Mouse (Mus musculus) CH12.LX (cell line): ENCODE measurements around the gene Hes6. TPM values are rescaled to one million over a fixed set of nuclear protein-coding genes. Genes with fewer than 3 reads are reported as not detected.

ENCODE experiments used
- DNase-seq: peaks from one replicate; pipeline ENCODE4 v3.0.0-alpha.2; 2013; ENCODE audit errors: extremely low read depth
- H3K27ac ChIP-seq: 2 replicates; pipeline ENCODE4 v1.5.1; 2012; ENCODE audit warnings: low read depth, mild to moderate bottlenecking, control low read depth, moderate library complexity; ENCODE audit not compliant: insufficient read depth
- H3K27me3 ChIP-seq: replicated peaks from 2 replicates; pipeline ENCODE3; 2012; ENCODE audit warnings: inconsistent platforms
- H3K36me3 ChIP-seq, 2 experiments: replicated peaks in 1 of 2; 2 replicates each; pipeline versions ENCODE3 to v1.6.1; 2012; ENCODE audit warnings: inconsistent platforms in 1 of 2, low read length in 1 of 2, mild to moderate bottlenecking in 1 of 2, mixed read lengths in 1 of 2, moderate library complexity in 1 of 2; ENCODE audit not compliant: control insufficient read depth in 1 of 2, insufficient read depth in 1 of 2
- H3K4me1 ChIP-seq, 2 experiments: 2 replicates each; pipeline ENCODE4 v1.6.1; 2012; ENCODE audit warnings: inconsistent platforms in 1 of 2, moderate library complexity in 1 of 2; ENCODE audit not compliant: insufficient read depth in 2 of 2, control insufficient read depth in 1 of 2
- H3K4me2 ChIP-seq: 2 replicates; pipeline ENCODE4 v1.6.1; 2012; ENCODE audit warnings: low read depth, mild to moderate bottlenecking, control low read depth; ENCODE audit not compliant: poor library complexity, insufficient read depth, severe bottlenecking
- H3K4me3 ChIP-seq, 3 experiments: fragments of 150-350 bp in 1 of 3; sonication (generic) in 1 of 3; replicated peaks in 1 of 3; 2 replicates each; pipeline versions ENCODE3 to v1.5.1; 2011 to 2012; ENCODE audit warnings: low read depth in 2 of 3, low read length in 2 of 3, mild to moderate bottlenecking in 2 of 3, moderate library complexity in 2 of 3, control low read depth in 1 of 3, improper control_type of control experiment in 1 of 3, inconsistent platforms in 1 of 3, mixed read lengths in 1 of 3; ENCODE audit not compliant: poor library complexity in 1 of 3
- H3K79me2 ChIP-seq: replicated peaks from 2 replicates; pipeline ENCODE4 v1.6.1; 2012; ENCODE audit warnings: mild to moderate bottlenecking, moderate library complexity; ENCODE audit not compliant: control insufficient read depth, poor library complexity, insufficient read depth, severe bottlenecking; ENCODE audit errors: extremely low read depth
- H3K9ac ChIP-seq: 2 replicates; pipeline ENCODE4 v1.6.1; 2012; ENCODE audit warnings: low read depth, mild to moderate bottlenecking, control low read depth, moderate library complexity; ENCODE audit not compliant: insufficient read depth
- H3K9me3 ChIP-seq: replicated peaks from 2 replicates; pipeline ENCODE3; 2012; ENCODE audit warnings: low read length, inconsistent platforms, mixed read lengths
- BHLHE40 ChIP-seq: IDR thresholded peaks from 2 replicates; pipeline ENCODE4 v1.6.1; 2011; ENCODE audit warnings: mild to moderate bottlenecking, low read depth, low read length, improper control_type of control experiment
- CTCF ChIP-seq, 2 experiments: IDR thresholded peaks in 1 of 2; conservative IDR thresholded peaks in 1 of 2; 2 replicates each; pipeline ENCODE4 v1.5.1; 2011 to 2012; ENCODE audit warnings: low read depth in 2 of 2, low read length in 2 of 2, improper control_type of control experiment in 1 of 2, inconsistent platforms in 1 of 2, mild to moderate bottlenecking in 1 of 2, moderate library complexity in 1 of 2
- ELF1 ChIP-seq: IDR thresholded peaks from 2 replicates; pipeline ENCODE4 v1.6.1; 2014; ENCODE audit warnings: low read depth, mild to moderate bottlenecking, inconsistent platforms, low read length, improper control_type of control experiment
- JUN ChIP-seq: IDR thresholded peaks from 2 replicates; pipeline ENCODE4 v1.6.1; 2011; ENCODE audit warnings: low read depth, mild to moderate bottlenecking, low read length, improper control_type of control experiment, moderate library complexity; ENCODE audit not compliant: insufficient read depth
- JUND ChIP-seq: conservative IDR thresholded peaks from 2 replicates; pipeline ENCODE4 v1.6.1; 2011; ENCODE audit warnings: low read depth, low read length, improper control_type of control experiment
- MXI1 ChIP-seq: IDR thresholded peaks from 2 replicates; pipeline ENCODE4 v1.6.1; 2011; ENCODE audit warnings: mild to moderate bottlenecking, low read depth, low read length, improper control_type of control experiment
- NELFE ChIP-seq: IDR thresholded peaks from 2 replicates; pipeline ENCODE4 v1.6.1; 2011; ENCODE audit warnings: low read depth, low read length, improper control_type of control experiment
- NRF1 ChIP-seq: IDR thresholded peaks from 2 replicates; pipeline ENCODE4 v1.6.1; 2014; ENCODE audit warnings: low read depth, mild to moderate bottlenecking, inconsistent platforms, low read length, improper control_type of control experiment, moderate library complexity
- POLR2A ChIP-seq: IDR thresholded peaks from 2 replicates; pipeline ENCODE4 v1.6.1; 2011; ENCODE audit warnings: low read depth, mild to moderate bottlenecking, improper control_type of control experiment, low read length
- POLR2AphosphoS2 ChIP-seq: IDR thresholded peaks from 2 replicates; pipeline ENCODE4 v1.6.1; 2011; ENCODE audit warnings: low read depth, low read length, improper control_type of control experiment
- SIN3A ChIP-seq: IDR thresholded peaks from 2 replicates; pipeline ENCODE4 v1.6.1; 2012; ENCODE audit warnings: low read length, improper control_type of control experiment, inconsistent platforms
- SMC3 ChIP-seq: IDR thresholded peaks from 2 replicates; pipeline ENCODE4 v1.6.1; 2011; ENCODE audit warnings: low read depth, low read length, improper control_type of control experiment
- TBP ChIP-seq: conservative IDR thresholded peaks from 2 replicates; pipeline ENCODE4 v1.6.1; 2011; ENCODE audit warnings: low read depth, low read length, improper control_type of control experiment
- TCF12 ChIP-seq: IDR thresholded peaks from 2 replicates; pipeline ENCODE4 v1.6.1; 2014; ENCODE audit warnings: low read depth, mild to moderate bottlenecking, inconsistent platforms, low read length, improper control_type of control experiment
- ZMIZ1 ChIP-seq: IDR thresholded peaks from 2 replicates; pipeline ENCODE4 v1.6.1; 2012; ENCODE audit warnings: low read depth, mild to moderate bottlenecking, inconsistent platforms, low read length, improper control_type of control experiment
- dilution Hi-C: fragments of 300-500 bp; cut with MboI; formaldehyde crosslinking; loops from 2 replicates; pipeline ENCODE4 v1.14.3; 2020; ENCODE audit warnings: low sequenced_read_pairs; ENCODE audit not compliant: extremely low pct_unique_long_range_greater_than_20kb, extremely low pct_ligation_motif_present
- in situ Hi-C: fragments of 300-500 bp; cut with MboI; formaldehyde crosslinking; loops from 3 replicates; pipeline ENCODE4 v1.14.3; 2019; ENCODE audit warnings: low sequenced_read_pairs, low pct_ligation_motif_present, low pct_unique_long_range_greater_than_20kb, mixed read lengths
- polyA plus RNA-seq: library from polyadenylated mRNA; unstranded; fragments of >175 nt; gene quantifications from 2 replicates; pipeline ENCODE4 v1.2.1, GENCODE M21; 2012; ENCODE audit warnings: low read depth; ENCODE audit not compliant: insufficient read length
- total RNA-seq, 2 experiments: library from RNA; depleted of rRNA; stranded (reverse); fragments of 300-350 nt in 1 of 2; fragments of >200 nt in 1 of 2; gene quantifications; 2 replicates each; pipeline ENCODE4 v1.2.3; 2012 to 2014

The Hes6 gene
- total and polyA plus RNA-seq, 3 experiments, result 15.4 to 25.7 (median 21.1) TPM

- Histone ChIP-seq H3K4me3 (peak overlapping the region; percentile 74 to 94 (median 91)), H3K9me3 (no peaks in the 10 kb centered on the region), H3K27ac (peak overlapping the region; percentile 75), H3K9ac (peak overlapping the region; percentile 80), H3K4me2 (peak overlapping the region; percentile 68), H3K4me1 (peaks cover 9 to 25% of the 10 kb centered on the region in 2 experiments), H3K27me3 (no peaks in the 10 kb centered on the region), H3K36me3 (peaks cover 12 to 31% of the 10 kb centered on the region in 2 experiments), H3K79me2 (no peaks in the 10 kb centered on the region)
- dilution Hi-C loops (no loop called here), in situ Hi-C loops (no loop called here)
- peak; percentile 94 for DNase-seq
- TF ChIP-seq TBP (peak; percentile 93), CTCF (conservative IDR thresholded peaks at IDR 0.05 in 1 of 2, IDR thresholded peaks at IDR 0.05 in 1 of 2; ENCODE audit: low read depth in 2 of 2, low read length in 2 of 2) (no peak), SIN3A (peak; percentile 86), POLR2AphosphoS2 (peak; percentile 79), POLR2A (peak; percentile 92), JUN (no peak), MXI1 (peak; percentile 69; the same call in 1 of the 2 replicates), ELF1 (peak; percentile 77), ZMIZ1 (peak; percentile 89), NELFE (peak; percentile 91), JUND (no peak), TCF12 (peak; percentile 84)
- TF ChIP-seq, all 38 proteins: peak for 9
Observed at GRCm38 (mm10) chr1:91413030-91413506, 770 bp downstream of the Hes6 start.

- Histone ChIP-seq H3K4me3 (peak overlapping the region; percentile 74 to 94 (median 91)), H3K36me3 (peaks cover 8 to 25% of the 10 kb centered on the region in 2 experiments), H3K9me3 (no peaks in the 10 kb centered on the region), H3K27ac (0 out of 2 replicates have a peak overlapping the region, but pooled peaks have one; percentile 36), H3K4me1 (peaks cover 9 to 25% of the 10 kb centered on the region in 2 experiments), H3K27me3 (no peaks in the 10 kb centered on the region), H3K4me2 (peak overlapping the region; percentile 37), H3K9ac (peak overlapping the region; percentile 80), H3K79me2 (no peaks in the 10 kb centered on the region)
- no peak for DNase-seq
- dilution Hi-C loops, result no loop called here
- in situ Hi-C loops, result no loop called here
- TF ChIP-seq BHLHE40 (0 out of 2 replicates have a peak, but pooled peaks have one; percentile 3), NRF1 (peak; percentile 73), SMC3 (no peak)
Observed at GRCm38 (mm10) chr1:91412286-91413029, 1.4 kb downstream of the Hes6 start.
